Mouse (Mus musculus): ENCODE data around the gene Dcaf6. TPM values are rescaled to one million over a fixed set of nuclear protein-coding genes. Genes with fewer than 3 reads are reported as not detected.
"Not testable (repeated sequence)": the region's sequence is repeated elsewhere in the genome, so short reads cannot be mapped to it uniquely, and the experiment has no call there.

Gene Dcaf6
- polyA plus RNA-seq, 1 experiment from 2014 or later: 17.4 TPM

- no peak for ATAC-seq
- Histone ChIP-seq H3K4me2 (ENCODE audit: low read length) (no peak overlapping the region), H3K4me1 (replicated peaks; ENCODE audit: control insufficient read depth, insufficient read depth, low read length) (no peaks in the 10 kb centered on the region), H3K36me3 (ENCODE audit: control insufficient read depth, insufficient read depth) (no peaks in the 10 kb centered on the region), H3K9ac (replicated peaks; ENCODE audit: low read depth, low read length) (no peak overlapping the region), H3K27ac (ENCODE audit: low read length) (no peak overlapping the region), H3K9me3 (ENCODE audit: control insufficient read depth, low read length) (no peaks in the 10 kb centered on the region), H3K4me3 (replicated peaks; ENCODE audit: low read length) (no peak overlapping the region), H3K27me3 (replicated peaks; ENCODE audit: control insufficient read depth, insufficient read depth, low read length) (no peaks in the 10 kb centered on the region)
- WGBS: 63% methylated on average over 7 of the region's 7 CpGs
These were observed 118.1 kb downstream of the Dcaf6 start for GRCm38 (mm10) chr1:165342126-165342525.

GRCm38 (mm10) chr1:165332797-165333196, 127.5 kb downstream of the Dcaf6 start:
- Histone ChIP-seq H3K27ac (ENCODE audit: low read length) (no peak overlapping the region), H3K27me3 (replicated peaks; ENCODE audit: control insufficient read depth, insufficient read depth, low read length) (no peaks in the 10 kb centered on the region), H3K9me3 (ENCODE audit: control insufficient read depth, low read length) (no peaks in the 10 kb centered on the region), H3K9ac (replicated peaks; ENCODE audit: low read depth, low read length) (no peak overlapping the region), H3K4me2 (ENCODE audit: low read length) (no peak overlapping the region), H3K4me3 (replicated peaks; ENCODE audit: low read length) (no peak overlapping the region), H3K4me1 (replicated peaks; ENCODE audit: control insufficient read depth, insufficient read depth, low read length) (no peaks in the 10 kb centered on the region), H3K36me3 (ENCODE audit: control insufficient read depth, insufficient read depth) (peaks cover 3% of the 10 kb centered on the region; the same call in 1 of the 2 replicates)
- 88% methylated on average over 3 of the region's 3 CpGs for WGBS
- ATAC-seq: no peak

- Histone ChIP-seq H3K4me1 (replicated peaks; ENCODE audit: control insufficient read depth, insufficient read depth, low read length) (no peaks in the 10 kb centered on the region), H3K27me3 (replicated peaks; ENCODE audit: control insufficient read depth, insufficient read depth, low read length) (no peaks in the 10 kb centered on the region), H3K27ac (ENCODE audit: low read length) (no peak overlapping the region), H3K4me2 (ENCODE audit: low read length) (no peak overlapping the region), H3K9me3 (ENCODE audit: control insufficient read depth, low read length) (no peaks in the 10 kb centered on the region), H3K36me3 (ENCODE audit: control insufficient read depth, insufficient read depth) (peaks cover 5% of the 10 kb centered on the region; the same call in 1 of the 2 replicates), H3K4me3 (replicated peaks; ENCODE audit: low read length) (no peak overlapping the region), H3K9ac (replicated peaks; ENCODE audit: low read depth, low read length) (no peak overlapping the region)
- ATAC-seq: no peak
These were observed 129.4 kb downstream of the Dcaf6 start for GRCm38 (mm10) chr1:165330859-165331258.

DNA sequence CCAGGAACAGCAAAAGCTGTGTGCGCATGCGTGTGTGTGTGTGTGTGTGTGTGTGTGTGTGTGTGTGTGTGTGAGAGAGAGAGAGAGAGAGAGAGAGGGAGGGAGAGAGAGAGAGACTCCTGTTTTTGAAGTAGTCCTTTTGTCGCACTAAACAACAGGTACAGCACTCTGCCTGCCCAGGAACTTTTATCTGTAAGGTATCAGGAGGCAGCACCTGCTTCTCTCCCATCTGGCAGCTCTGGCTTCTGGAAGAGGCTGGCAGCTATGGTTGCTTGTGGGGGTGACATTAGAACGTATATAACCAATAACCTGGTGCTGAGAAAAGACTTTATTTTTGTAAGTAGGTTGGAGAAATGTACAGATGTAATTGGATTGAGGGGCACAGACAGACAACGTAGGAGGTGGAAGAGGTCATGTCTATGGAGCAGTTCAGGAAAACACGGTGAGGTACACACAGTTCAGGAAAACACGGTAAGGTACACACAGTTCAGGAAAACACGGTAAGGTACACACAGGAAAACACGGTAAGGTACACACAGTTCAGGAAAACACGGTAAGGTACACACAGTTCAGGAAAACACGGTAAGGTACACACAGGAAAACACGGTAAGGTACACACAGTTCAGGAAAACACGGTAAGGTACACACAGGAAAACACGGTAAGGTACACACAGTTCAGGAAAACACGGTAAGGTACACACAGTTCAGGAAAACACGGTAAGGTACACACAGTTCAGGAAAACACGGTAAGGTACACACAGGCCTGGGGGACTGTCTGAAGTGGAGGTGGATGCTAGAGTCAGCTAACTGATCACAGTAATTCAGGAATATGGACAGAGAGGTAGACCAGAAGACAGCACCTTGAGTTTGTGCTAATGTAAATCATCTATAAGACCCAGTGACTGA, 131.6 kb downstream of the Dcaf6 start:
- H3K36me3 ChIP-seq (ENCODE audit: control insufficient read depth, insufficient read depth); H3K4me1 ChIP-seq (replicated peaks; ENCODE audit: control insufficient read depth, insufficient read depth, low read length); H3K9me3 ChIP-seq (ENCODE audit: control insufficient read depth, low read length); H3K27ac ChIP-seq (ENCODE audit: low read length); ATAC-seq; H3K4me2 ChIP-seq (ENCODE audit: low read length); H3K9ac ChIP-seq (replicated peaks; ENCODE audit: low read depth, low read length); H3K27me3 ChIP-seq (replicated peaks; ENCODE audit: control insufficient read depth, insufficient read depth, low read length); H3K4me3 ChIP-seq (replicated peaks; ENCODE audit: low read length): not testable (repeated sequence)
- WGBS: 96% methylated on average over 17 of the region's 17 CpGs

DNA sequence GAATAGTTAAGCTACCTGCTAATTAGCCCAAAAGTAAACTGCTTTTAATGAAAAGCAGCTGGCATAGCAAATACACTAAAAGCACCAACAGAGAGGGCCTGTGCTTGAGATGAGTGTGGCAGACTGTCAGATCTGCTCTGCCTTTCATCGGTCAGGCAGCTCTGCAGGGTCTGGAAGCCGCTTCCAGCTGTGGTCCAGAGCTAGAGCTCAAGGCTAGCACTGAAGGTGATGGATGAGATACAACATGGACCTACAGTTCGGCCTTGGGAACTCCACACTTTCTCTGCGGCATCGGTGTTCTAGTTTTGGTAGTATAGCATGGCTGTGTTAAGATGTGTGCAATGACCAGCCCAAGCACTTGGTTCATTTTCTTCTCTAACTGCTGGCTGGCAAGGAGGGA, 132.4 kb downstream of the Dcaf6 start:
- WGBS: 86% methylated on average over 5 of the region's 5 CpGs
- Histone ChIP-seq H3K27ac (ENCODE audit: low read length) (no peak overlapping the region), H3K27me3 (replicated peaks; ENCODE audit: control insufficient read depth, insufficient read depth, low read length) (no peaks in the 10 kb centered on the region), H3K4me2 (ENCODE audit: low read length) (no peak overlapping the region), H3K9me3 (ENCODE audit: control insufficient read depth, low read length) (no peaks in the 10 kb centered on the region), H3K4me1 (replicated peaks; ENCODE audit: control insufficient read depth, insufficient read depth, low read length) (no peaks in the 10 kb centered on the region), H3K4me3 (replicated peaks; ENCODE audit: low read length) (no peak overlapping the region), H3K36me3 (ENCODE audit: control insufficient read depth, insufficient read depth) (peaks cover 9% of the 10 kb centered on the region), H3K9ac (replicated peaks; ENCODE audit: low read depth, low read length) (no peak overlapping the region)
- ATAC-seq: no peak

DNA sequence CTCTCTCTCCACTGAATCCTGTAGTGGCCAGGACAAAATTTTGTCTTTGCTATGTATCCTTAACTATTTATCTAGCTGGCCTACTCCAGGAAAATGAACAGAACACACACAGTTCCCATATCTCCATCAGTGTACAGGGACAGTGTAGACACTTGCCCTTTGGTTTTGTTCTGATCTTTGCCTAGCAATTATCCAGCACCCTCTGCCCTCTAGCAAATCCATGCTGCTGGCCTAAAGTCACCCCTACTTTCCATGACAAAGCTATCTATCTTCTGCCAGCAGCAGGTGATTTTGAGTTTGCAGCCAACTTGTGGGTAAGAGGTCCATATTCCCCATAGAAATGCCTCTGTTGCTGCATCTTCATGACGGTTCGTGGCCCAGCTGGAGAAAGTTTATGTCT, 132.9 kb downstream of the Dcaf6 start:
- 84% methylated on average over 2 of the region's 2 CpGs for WGBS
- ATAC-seq: no peak
- H3K4me1 ChIP-seq (replicated peaks; ENCODE audit: control insufficient read depth, insufficient read depth, low read length): no peaks in the 10 kb centered on the region

GRCm38 (mm10) chr1:165322934-165323333, 137.3 kb downstream of the Dcaf6 start:
- peaks cover 9% of the 10 kb centered on the region for H3K36me3 ChIP-seq (ENCODE audit: control insufficient read depth, insufficient read depth)
- 92% methylated on average over 7 of the region's 7 CpGs for WGBS

More for the DNA sequence above, 132.9 kb downstream of the Dcaf6 start:
- Histone ChIP-seq H3K4me2 (ENCODE audit: low read length) (no peak overlapping the region), H3K36me3 (ENCODE audit: control insufficient read depth, insufficient read depth) (peaks cover 9% of the 10 kb centered on the region), H3K9ac (replicated peaks; ENCODE audit: low read depth, low read length) (no peak overlapping the region), H3K4me3 (replicated peaks; ENCODE audit: low read length) (no peak overlapping the region), H3K27me3 (replicated peaks; ENCODE audit: control insufficient read depth, insufficient read depth, low read length) (no peaks in the 10 kb centered on the region), H3K27ac (ENCODE audit: low read length) (no peak overlapping the region), H3K9me3 (ENCODE audit: control insufficient read depth, low read length) (no peaks in the 10 kb centered on the region)

DNA sequence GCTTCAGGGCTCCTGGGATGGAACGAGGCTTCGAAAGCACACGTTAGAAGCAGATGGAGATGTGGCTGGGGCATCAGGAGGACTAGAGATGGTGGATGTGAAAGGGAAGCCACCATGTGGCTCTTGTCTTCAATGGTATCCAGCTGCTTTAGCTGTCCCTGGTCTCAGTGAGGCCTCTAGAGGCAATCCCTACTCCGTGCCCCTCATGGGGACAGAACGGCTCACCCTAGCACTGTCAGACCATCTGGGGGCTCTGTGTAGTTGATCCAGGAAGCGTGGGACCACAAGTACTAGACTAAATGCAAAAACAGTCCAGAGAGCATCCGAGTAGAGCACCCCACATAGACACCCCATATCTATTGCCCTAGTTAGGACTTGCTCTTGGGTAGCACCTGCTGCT, 138.4 kb downstream of the Dcaf6 start:
- Histone ChIP-seq H3K9ac (replicated peaks; ENCODE audit: low read depth, low read length) (no peak overlapping the region), H3K9me3 (ENCODE audit: control insufficient read depth, low read length) (no peaks in the 10 kb centered on the region), H3K4me3 (replicated peaks; ENCODE audit: low read length) (no peak overlapping the region), H3K27ac (ENCODE audit: low read length) (no peak overlapping the region), H3K4me1 (replicated peaks; ENCODE audit: control insufficient read depth, insufficient read depth, low read length) (no peaks in the 10 kb centered on the region), H3K4me2 (ENCODE audit: low read length) (no peak overlapping the region), H3K36me3 (ENCODE audit: control insufficient read depth, insufficient read depth) (peaks cover 6% of the 10 kb centered on the region; the same call in 1 of the 2 replicates), H3K27me3 (replicated peaks; ENCODE audit: control insufficient read depth, insufficient read depth, low read length) (no peaks in the 10 kb centered on the region)
- WGBS: 92% methylated on average over 7 of the region's 7 CpGs
- ATAC-seq: no peak

More at GRCm38 (mm10) chr1:165322934-165323333, 137.3 kb downstream of the Dcaf6 start:
- no peak overlapping the region for H3K27ac ChIP-seq (ENCODE audit: low read length)
- no peaks in the 10 kb centered on the region for H3K9me3 ChIP-seq (ENCODE audit: control insufficient read depth, low read length)
- no peak overlapping the region for H3K9ac ChIP-seq (replicated peaks; ENCODE audit: low read depth, low read length)
- H3K27me3 ChIP-seq (replicated peaks; ENCODE audit: control insufficient read depth, insufficient read depth, low read length): no peaks in the 10 kb centered on the region
- ATAC-seq: no peak
- no peak overlapping the region for H3K4me3 ChIP-seq (replicated peaks; ENCODE audit: low read length)
- no peaks in the 10 kb centered on the region for H3K4me1 ChIP-seq (replicated peaks; ENCODE audit: control insufficient read depth, insufficient read depth, low read length)
- H3K4me2 ChIP-seq (ENCODE audit: low read length): no peak overlapping the region

- Histone ChIP-seq H3K4me1 (replicated peaks; ENCODE audit: control insufficient read depth, insufficient read depth, low read length) (no peaks in the 10 kb centered on the region), H3K9me3 (ENCODE audit: control insufficient read depth, low read length) (no peaks in the 10 kb centered on the region), H3K9ac (replicated peaks; ENCODE audit: low read depth, low read length) (no peak overlapping the region), H3K27me3 (replicated peaks; ENCODE audit: control insufficient read depth, insufficient read depth, low read length) (no peaks in the 10 kb centered on the region), H3K27ac (ENCODE audit: low read length) (no peak overlapping the region), H3K36me3 (ENCODE audit: control insufficient read depth, insufficient read depth) (peaks cover 6% of the 10 kb centered on the region; the same call in 1 of the 2 replicates), H3K4me3 (replicated peaks; ENCODE audit: low read length) (no peak overlapping the region), H3K4me2 (ENCODE audit: low read length) (no peak overlapping the region)
- ATAC-seq: no peak
- 86% methylated on average over 13 of the region's 13 CpGs for WGBS
These were observed 138.8 kb downstream of the Dcaf6 start for GRCm38 (mm10) chr1:165321393-165321861.

Measured in forebrain, embryonic 16.5 days (tissue).